8 mouse cellular contexts compared by ENCODE assay signal in genomic region chr16:13256667-13257527, GRCm38 (mm10). TPM values are rescaled to one million over a fixed set of nuclear protein-coding genes. Genes with fewer than 3 reads are reported as not detected.
A peak's percentile ranks its signal among the peaks of the same experiment; 100 is the strongest.
DNase-seq lines count a peak whose midpoint lies in the region; ATAC-seq lines count a peak whose summit lies in the region.

No protein-coding gene starts in this region.

- 8% methylated on average over 47 of the region's 64 CpGs for WGBS in forebrain, embryonic 12.5 days
- 6% methylated on average over 47 of the region's 64 CpGs for WGBS in hindbrain, embryonic 15.5 days
- WGBS in lung, embryonic 15.5 days = 3% methylated on average over 44 of the region's 64 CpGs

- peak overlapping the region; percentile 87 for H3K4me2 ChIP-seq in forebrain, embryonic 12.5 days
- H3K4me2 ChIP-seq in hindbrain, embryonic 15.5 days = peak overlapping the region; percentile 78
- H3K4me2 ChIP-seq in lung, embryonic 15.5 days = peak overlapping the region; percentile 85

- H3K36me3 ChIP-seq in forebrain, embryonic 12.5 days (replicated peaks) = no peaks in the 10 kb centered on the region
- H3K36me3 ChIP-seq in hindbrain, embryonic 15.5 days = no peaks in the 10 kb centered on the region
- no peaks in the 10 kb centered on the region for H3K36me3 ChIP-seq in lung, embryonic 15.5 days

- H3K9me3 ChIP-seq in forebrain, embryonic 12.5 days = no peaks in the 10 kb centered on the region
- no peaks in the 10 kb centered on the region for H3K9me3 ChIP-seq in hindbrain, embryonic 15.5 days
- H3K9me3 ChIP-seq in lung, embryonic 15.5 days = no peaks in the 10 kb centered on the region

- H3K27ac ChIP-seq in forebrain, embryonic 12.5 days = peak overlapping the region; percentile 46
- H3K27ac ChIP-seq in hindbrain, embryonic 15.5 days (replicated peaks) = peak overlapping the region; percentile 93
- peak overlapping the region; percentile 92 for H3K27ac ChIP-seq in lung, embryonic 15.5 days

- intact Hi-C loops in left cerebral cortex, postnatal 36 days (cut with DNase I) = loop anchor here (2.0 to 5.0 kb wide), 3 partner anchors 60 to 102 kb away; no protein-coding TSS in a partner anchor
- intact Hi-C loops in left cerebral cortex, postnatal 25 days (cut with DNase I) = loop anchor here (1.0 to 2.0 kb wide), 4 partner anchors 52 to 102 kb away; no protein-coding TSS in a partner anchor

- H3K9ac ChIP-seq in forebrain, embryonic 12.5 days = peak overlapping the region; percentile 90
- H3K9ac ChIP-seq in hindbrain, embryonic 15.5 days = peak overlapping the region; percentile 84
- H3K9ac ChIP-seq in lung, embryonic 15.5 days = peak overlapping the region; percentile 94

- H3K4me1 ChIP-seq in forebrain, embryonic 12.5 days = peaks cover 15% of the 10 kb centered on the region
- peaks cover 20% of the 10 kb centered on the region for H3K4me1 ChIP-seq in hindbrain, embryonic 15.5 days (replicated peaks)
- H3K4me1 ChIP-seq in lung, embryonic 15.5 days = peaks cover 26% of the 10 kb centered on the region

- H3K27me3 ChIP-seq in forebrain, embryonic 12.5 days = no peaks in the 10 kb centered on the region
- H3K27me3 ChIP-seq in hindbrain, embryonic 15.5 days = no peaks in the 10 kb centered on the region
- H3K27me3 ChIP-seq in lung, embryonic 15.5 days = no peaks in the 10 kb centered on the region

- peak; percentile 33 to 45 for DNase-seq in left cerebral cortex, postnatal 36 days (ENCODE audit: low spot score in 2 of 2)
- DNase-seq in left cerebral cortex, postnatal 25 days (ENCODE audit: low spot score in 2 of 2) = no peak
- DNase-seq in R1 (ENCODE audit: low read depth, low spot score) = peak; percentile 66
- DNase-seq in yolk sac, embryonic 10.5 days (ENCODE audit: low spot score) = no peak

- H3K4me3 ChIP-seq in forebrain, embryonic 12.5 days (replicated peaks) = peak overlapping the region; percentile 85
- H3K4me3 ChIP-seq in hindbrain, embryonic 15.5 days = peak overlapping the region; percentile 69
- peak overlapping the region; percentile 96 for H3K4me3 ChIP-seq in lung, embryonic 15.5 days

- peak; percentile 79 for ATAC-seq in forebrain, embryonic 12.5 days (ENCODE audit: low FRiP score)
- ATAC-seq in hindbrain, embryonic 15.5 days (ENCODE audit: low FRiP score, low read depth) = peak; percentile 78
- peak; percentile 72 for ATAC-seq in lung, embryonic 15.5 days (ENCODE audit: borderline replicate concordance, extremely low read depth, low FRiP score, low TSS enrichment)
- ATAC-seq in neutrophil, adult 5-6 weeks (ENCODE audit: extremely low read depth, insufficient number of reproducible peaks, low FRiP score, poor library complexity, severe bottlenecking) = peak; percentile 15; the same call in 1 of the 2 replicates

RNA-seq across cellular contexts. Expression of gene Mrtfb, which starts 0.6 kb away (rescaled TPM):
- 100 to 1,000 TPM; 168 to 208 TPM for total RNA-seq in left cerebral cortex, postnatal 36 days (2021)
- total RNA-seq in left cerebral cortex, postnatal 25 days (2021) = 100 to 1,000 TPM; 182 to 185 TPM
- polyA plus RNA-seq in forebrain, embryonic 12.5 days (2016; fragmentation: Nextera tagmentation; extraction: Ambion mirVana) = 15.5 and 15.8 TPM in 2 replicates
- polyA plus RNA-seq in hindbrain, embryonic 15.5 days (2015; fragmentation: Nextera tagmentation; extraction: Ambion mirVana) = 12.3 and 13.2 TPM in 2 replicates
- polyA plus RNA-seq in lung, embryonic 15.5 days (2015; fragmentation: Nextera tagmentation; extraction: Ambion mirVana) = 23.7 and 24.7 TPM in 2 replicates
- 6.6 and 8.7 TPM in 2 replicates for total RNA-seq in neutrophil, adult 5-6 weeks (2017)

Comparison
In these comparisons a context has a peak if more than half of its experiments do, and no peak if none do; other contexts are left out.
1. DNase-seq: peak in left cerebral cortex, postnatal 36 days (2 of 2) and R1 (single experiment); none in left cerebral cortex, postnatal 25 days (0 of 2) and yolk sac, embryonic 10.5 days (single experiment).
2. ATAC-seq: peak in every context shown above with its lines; median percentile 79 in forebrain, embryonic 12.5 days; 78 in hindbrain, embryonic 15.5 days; 72 in lung, embryonic 15.5 days; 15 in neutrophil, adult 5-6 weeks.
3. RNA of gene Mrtfb, which starts 0.6 kb away (total RNA-seq): 168 to 208 TPM in left cerebral cortex, postnatal 36 days and 182 to 185 TPM in left cerebral cortex, postnatal 25 days; 6.6 to 8.7 TPM in neutrophil, adult 5-6 weeks; every median in the first group is over 10 times any median in the second.
4. Peak in every context shown above with its lines, with median percentiles within 50 percentile points of each other: H3K27ac ChIP-seq, H3K4me2 ChIP-seq, H3K4me3 ChIP-seq and H3K9ac ChIP-seq.